Mouse (Mus musculus) monocyte, adult 2 months (primary cell): Measurements from ENCODE around the gene Maco1.

ENCODE experiments used
- DNase-seq, 2 experiments: peaks; one replicate each; pipeline ENCODE4 v3.0.0; 2022; ENCODE audit warnings: low spot score in 2 of 2, low read depth in 1 of 2

Gene Maco1

GRCm38 (mm10) chr4:134853259-134853636 lies at the start of gene Maco1:
Maco1 (minus strand) TSS chr4:134853345.
- peak; percentile 96 to 97 for DNase-seq

- DNase-seq = no peak
Measured at GRCm38 (mm10) chr4:134901126-134901525, 48.0 kb upstream of the Maco1 start.

- DNase-seq = no peak
Measured at GRCm38 (mm10) chr4:134897256-134897655, 44.1 kb upstream of the Maco1 start.

- DNase-seq = peak in 1 of 2 experiments; percentile 37
Measured at GRCm38 (mm10) chr4:134892096-134892495, 39.0 kb upstream of the Maco1 start.

- DNase-seq = no peak
Measured at GRCm38 (mm10) chr4:134884364-134884763, 31.2 kb upstream of the Maco1 start.

- DNase-seq = no peak
Measured at GRCm38 (mm10) chr4:134883808-134884207, 30.7 kb upstream of the Maco1 start.

GRCm38 (mm10) chr4:134883266-134883665 lies 30.1 kb upstream of the Maco1 start:
- DNase-seq = peak in 1 of 2 experiments; percentile 13

GRCm38 (mm10) chr4:134880041-134880440 lies 26.9 kb upstream of the Maco1 start:
- DNase-seq = no peak

GRCm38 (mm10) chr4:134879410-134879981 lies 26.4 kb upstream of the Maco1 start:
- DNase-seq = peak in 1 of 2 experiments; percentile 34

GRCm38 (mm10) chr4:134876171-134876570 lies 23.0 kb upstream of the Maco1 start:
- DNase-seq = no peak

- no peak for DNase-seq
Measured at GRCm38 (mm10) chr4:134871950-134872349, 18.8 kb upstream of the Maco1 start.

GRCm38 (mm10) chr4:134871477-134871876 lies 18.3 kb upstream of the Maco1 start:
- no peak for DNase-seq

- no peak for DNase-seq
Measured at GRCm38 (mm10) chr4:134869815-134870375, 16.8 kb upstream of the Maco1 start.

GRCm38 (mm10) chr4:134869068-134869730 lies 16.1 kb upstream of the Maco1 start:
- DNase-seq = no peak

GRCm38 (mm10) chr4:134868490-134868889 lies 15.3 kb upstream of the Maco1 start:
- no peak for DNase-seq

GRCm38 (mm10) chr4:134868065-134868464 lies 14.9 kb upstream of the Maco1 start:
- no peak for DNase-seq

GRCm38 (mm10) chr4:134867661-134868060 lies 14.5 kb upstream of the Maco1 start:
- no peak for DNase-seq

- no peak for DNase-seq
Measured at GRCm38 (mm10) chr4:134867213-134867612, 14.1 kb upstream of the Maco1 start.

- DNase-seq = no peak
Measured at GRCm38 (mm10) chr4:134865789-134866188, 12.6 kb upstream of the Maco1 start.

- no peak for DNase-seq
Measured at GRCm38 (mm10) chr4:134865340-134865739, 12.2 kb upstream of the Maco1 start.

GRCm38 (mm10) chr4:134863937-134864729 lies 11.0 kb upstream of the Maco1 start, which contains the start of gene Rhd:
Rhd (plus strand) TSS chr4:134864536.
- DNase-seq = no peak

- DNase-seq = no peak
Measured at GRCm38 (mm10) chr4:134862996-134863395, 9.9 kb upstream of the Maco1 start.
